In the genomic region with DNA sequence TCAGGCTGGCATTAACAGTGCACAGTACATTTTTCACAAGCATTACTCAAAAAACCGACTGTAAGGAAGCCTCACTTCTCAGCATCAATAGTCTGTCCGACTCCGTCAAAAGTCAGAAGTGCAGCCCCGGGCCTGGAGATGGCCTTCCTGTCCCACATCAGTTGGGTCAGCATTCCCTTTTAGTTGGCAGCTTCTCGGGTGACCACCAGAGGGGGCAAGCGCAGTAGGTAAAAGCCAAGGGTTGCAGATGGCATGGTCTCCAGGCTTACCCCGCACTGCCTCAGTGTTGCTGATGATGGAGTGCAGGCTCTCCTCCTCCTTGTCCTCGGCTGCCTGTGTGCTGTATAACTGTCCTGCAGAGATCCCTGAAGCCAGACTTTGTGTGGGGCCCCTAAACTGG, we compare ENCODE assay signal across 9 mouse cellular contexts. TPM values are rescaled to one million over a fixed set of nuclear protein-coding genes. Genes with fewer than 3 reads are reported as not detected.
DNase-seq lines count a peak whose midpoint lies in the region; ATAC-seq and TF ChIP-seq lines count a peak whose summit lies in the region.
"Had no signal": no experiment of that assay in that cellular context is flagged by ENCODE, and none has a peak within 500 bp of the region (broad histone marks: within the 10 kb centered on the region; RNA-seq: fewer than 3 reads in every experiment).

No protein-coding gene starts in this region.

- H3K27ac ChIP-seq in forebrain, embryonic 10.5 days, result no peak overlapping the region
- H3K27ac ChIP-seq in forebrain, embryonic 12.5 days, result no peak overlapping the region
- no peak overlapping the region for H3K27ac ChIP-seq in lung, postnatal 0 days (ENCODE audit: low read length)

- peaks cover 61% of the 10 kb centered on the region for H3K36me3 ChIP-seq in forebrain, embryonic 10.5 days (replicated peaks)
- peaks cover 46% of the 10 kb centered on the region for H3K36me3 ChIP-seq in forebrain, embryonic 12.5 days (replicated peaks)
- peaks cover 19% of the 10 kb centered on the region for H3K36me3 ChIP-seq in lung, postnatal 0 days (ENCODE audit: insufficient read depth, low read length)

- no peak overlapping the region for H3K9ac ChIP-seq in forebrain, embryonic 12.5 days
- H3K9ac ChIP-seq in lung, postnatal 0 days (replicated peaks; ENCODE audit: low read depth), result no peak overlapping the region

- no peaks in the 10 kb centered on the region for H3K9me3 ChIP-seq in forebrain, embryonic 10.5 days
- no peaks in the 10 kb centered on the region for H3K9me3 ChIP-seq in forebrain, embryonic 12.5 days
- H3K9me3 ChIP-seq in lung, postnatal 0 days (ENCODE audit: low read length), result no peaks in the 10 kb centered on the region

- ATAC-seq in forebrain, embryonic 12.5 days (ENCODE audit: low FRiP score), result no peak
- peak; percentile 64 for ATAC-seq in lung, postnatal 0 days

- WGBS in forebrain, embryonic 10.5 days, result 65% methylated on average over 8 of the region's 8 CpGs
- 62% methylated on average over 8 of the region's 8 CpGs for WGBS in forebrain, embryonic 12.5 days
- 46% methylated on average over 8 of the region's 8 CpGs for WGBS in lung, postnatal 0 days

- H3K4me1 ChIP-seq in forebrain, embryonic 10.5 days, result no peaks in the 10 kb centered on the region
- H3K4me1 ChIP-seq in forebrain, embryonic 12.5 days, result no peaks in the 10 kb centered on the region
- no peaks in the 10 kb centered on the region for H3K4me1 ChIP-seq in lung, postnatal 0 days (ENCODE audit: insufficient read depth, low read depth, low read length)

- H3K27me3 ChIP-seq in forebrain, embryonic 10.5 days (ENCODE audit: poor library complexity, severe bottlenecking), result no peaks in the 10 kb centered on the region
- no peaks in the 10 kb centered on the region for H3K27me3 ChIP-seq in forebrain, embryonic 12.5 days
- no peaks in the 10 kb centered on the region for H3K27me3 ChIP-seq in lung, postnatal 0 days (replicated peaks; ENCODE audit: insufficient read depth, low read length)

- TF ChIP-seq CTCF in lung, postnatal 0 days (IDR thresholded peaks at IDR 0.05), result peak; percentile 86

- DNase-seq in forebrain, embryonic 10.5 days (ENCODE audit: extremely low spot score, low spot score), result peak; percentile 25
- DNase-seq in A20 (ENCODE audit: low read depth, low spot score), result peak; percentile 70
- peak; percentile 58 to 78 for DNase-seq in adrenal gland, postnatal 36 days
- DNase-seq in gastrocnemius, adult 18-20 months (ENCODE audit: low spot score), result peak; percentile 55
- peak; percentile 72 for DNase-seq in kidney, postnatal 14 days
- peak; percentile 77 for DNase-seq in lung, postnatal 0 days (ENCODE audit: low spot score)
- DNase-seq in spleen, adult 18-20 months, result peak; percentile 42 to 66

- TF ChIP-seq EP300 in lung, postnatal 0 days (IDR thresholded peaks at IDR 0.05), result no peak

- H3K4me3 ChIP-seq in forebrain, embryonic 10.5 days, result no peak overlapping the region
- no peak overlapping the region for H3K4me3 ChIP-seq in forebrain, embryonic 12.5 days (replicated peaks)
- H3K4me3 ChIP-seq in lung, postnatal 0 days (ENCODE audit: low read depth, low read length), result no peak overlapping the region

- no peak overlapping the region for H3K4me2 ChIP-seq in forebrain, embryonic 12.5 days
- H3K4me2 ChIP-seq in lung, postnatal 0 days (replicated peaks; ENCODE audit: low read depth, low read length), result no peak overlapping the region

RNA-seq across cellular contexts. Expression of a gene that starts 9.0 kb away (rescaled TPM):
- polyA plus RNA-seq in forebrain, embryonic 10.5 days (2016; fragmentation: Nextera tagmentation; extraction: Ambion mirVana), result 96.1 and 100.0 TPM in 2 replicates
- polyA plus RNA-seq in forebrain, embryonic 12.5 days (2016; fragmentation: Nextera tagmentation; extraction: Ambion mirVana), result 63.1 and 68.3 TPM in 2 replicates
- total RNA-seq in adrenal gland, postnatal 36 days (2021), result 100 to 1,000 TPM; 197 to 218 TPM
- 100 to 1,000 TPM; 127 to 130 TPM for total RNA-seq in gastrocnemius, adult 18-20 months (2021)
- polyA plus RNA-seq in lung, postnatal 0 days (2015; fragmentation: Nextera tagmentation; extraction: Ambion mirVana), result 32.5 and 36.0 TPM in 2 replicates

RNA-seq across cellular contexts. Expression of a gene that starts 31.8 kb away (rescaled TPM):
- 5.7 and 6.1 TPM in 2 replicates for polyA plus RNA-seq in forebrain, embryonic 10.5 days (2016; fragmentation: Nextera tagmentation; extraction: Ambion mirVana)
- 4.2 and 6.7 TPM in 2 replicates for polyA plus RNA-seq in forebrain, embryonic 12.5 days (2016; fragmentation: Nextera tagmentation; extraction: Ambion mirVana)
- not detected for total RNA-seq in adrenal gland, postnatal 36 days (2021)
- under 1 TPM in 1 of 2 experiments, not detected in 1; 0.33 TPM for total RNA-seq in gastrocnemius, adult 18-20 months (2021)
- polyA plus RNA-seq in lung, postnatal 0 days (2015; fragmentation: Nextera tagmentation; extraction: Ambion mirVana), result 0.76 and 1.1 TPM in 2 replicates
- total RNA-seq: layer of hippocampus, postnatal 36 days had no signal

Comparison
In these comparisons a context has a peak if more than half of its experiments do, and no peak if none do; other contexts are left out.
1. DNase-seq: peak in every context shown above with its lines; median percentile 77 in lung, postnatal 0 days; 72 in kidney, postnatal 14 days; 70 in A20; 68 in adrenal gland, postnatal 36 days; 55 in gastrocnemius, adult 18-20 months; 54 in spleen, adult 18-20 months; 25 in forebrain, embryonic 10.5 days.